Mouse (Mus musculus) olfactory bulb, adult 2 months (tissue): ENCODE data around the gene Pdss2.

Source experiments
- CTCF ChIP-seq: fragments of 200-500 bp; IDR thresholded peaks from 2 replicates; pipeline ENCODE4 v1.5.1; 2012; ENCODE audit warnings: low read depth, mild to moderate bottlenecking, low read length, moderate library complexity; ENCODE audit not compliant: insufficient read depth
- POLR2A ChIP-seq: fragments of 200-500 bp; IDR thresholded peaks from 2 replicates; pipeline ENCODE4 v1.6.1; 2012; ENCODE audit warnings: mild to moderate bottlenecking, low read depth, low read length, moderate library complexity; ENCODE audit not compliant: insufficient read depth

- TF ChIP-seq CTCF (no peak), POLR2A (no peak)
Measured at GRCm38 (mm10) chr10:43430606-43431005, 209.3 kb downstream of the Pdss2 start.
